Comparison of ENCODE assay signal across 28 mouse cellular contexts in genomic region chr6:115658802-115659201, GRCm38 (mm10). TPM values are rescaled to one million over a fixed set of nuclear protein-coding genes. Genes with fewer than 3 reads are reported as not detected.
DNase-seq lines count a peak whose midpoint lies in the region; ATAC-seq and TF ChIP-seq lines count a peak whose summit lies in the region.
"Had no signal": no experiment of that assay in that cellular context is flagged by ENCODE, and none has a peak within 500 bp of the region (broad histone marks: within the 10 kb centered on the region; RNA-seq: fewer than 3 reads in every experiment).

No protein-coding gene starts in this region.

- H3K4me2 ChIP-seq in forebrain, embryonic 13.5 days, result no peak overlapping the region
- H3K4me2 ChIP-seq in liver, embryonic 12.5 days, result peak overlapping the region; percentile 0; the same call in 1 of the 2 replicates
- H3K4me2 ChIP-seq: embryonic facial prominence, embryonic 15.5 days; heart, embryonic 15.5 days; hindbrain, embryonic 15.5 days; intestine, embryonic 15.5 days; limb, embryonic 15.5 days; midbrain, embryonic 12.5 days; neural tube, embryonic 15.5 days had no signal

- H3K9me3 ChIP-seq in forebrain, embryonic 13.5 days (replicated peaks), result no peaks in the 10 kb centered on the region
- H3K9me3 ChIP-seq in forebrain, embryonic 10.5 days, result no peaks in the 10 kb centered on the region
- no peaks in the 10 kb centered on the region for H3K9me3 ChIP-seq in MEL (replicated peaks; ENCODE audit: insufficient read depth, low read length)
- H3K9me3 ChIP-seq in liver, embryonic 12.5 days (replicated peaks), result no peaks in the 10 kb centered on the region
- H3K9me3 ChIP-seq: embryonic facial prominence, embryonic 15.5 days; heart, embryonic 15.5 days; hindbrain, embryonic 15.5 days; intestine, embryonic 15.5 days; limb, embryonic 15.5 days; midbrain, embryonic 12.5 days; neural tube, embryonic 15.5 days had no signal

- H3K27me3 ChIP-seq in forebrain, embryonic 13.5 days, result no peaks in the 10 kb centered on the region
- H3K27me3 ChIP-seq in forebrain, embryonic 10.5 days (ENCODE audit: poor library complexity, severe bottlenecking), result no peaks in the 10 kb centered on the region
- no peaks in the 10 kb centered on the region for H3K27me3 ChIP-seq in MEL (ENCODE audit: control insufficient read depth in 1 of 2, insufficient read depth in 2 of 2, low read length in 2 of 2)
- no peaks in the 10 kb centered on the region for H3K27me3 ChIP-seq in liver, embryonic 12.5 days (replicated peaks)
- H3K27me3 ChIP-seq: embryonic facial prominence, embryonic 15.5 days; heart, embryonic 15.5 days; hindbrain, embryonic 15.5 days; intestine, embryonic 15.5 days; limb, embryonic 15.5 days; midbrain, embryonic 12.5 days; neural tube, embryonic 15.5 days had no signal

- TF ChIP-seq POLR2A in MEL (IDR thresholded peaks at IDR 0.05; ENCODE audit: control insufficient read depth in 1 of 2, insufficient read depth in 1 of 2, low read depth in 1 of 2, low read length in 2 of 2, poor library complexity in 1 of 2), result no peak

- no peak for ATAC-seq in forebrain, embryonic 13.5 days
- peak; percentile 78 for ATAC-seq in liver, embryonic 12.5 days
- peak; percentile 76 for ATAC-seq in megakaryocyte progenitor cell, adult 5-6 weeks (replicated peaks; ENCODE audit: poor library complexity)
- ATAC-seq: activated CD4-positive, CD25-positive, alpha-beta regulatory T cell, adult 4 months; forebrain, postnatal 0 days; intestine, embryonic 15.5 days; lung, postnatal 0 days had no signal

- DNase-seq in forebrain, embryonic 10.5 days (ENCODE audit: extremely low spot score, low spot score), result no peak
- peak; percentile 66 for DNase-seq in MEL (ENCODE audit: low read depth, low spot score)
- no peak for DNase-seq in spleen, postnatal 14 days (ENCODE audit: low spot score in 2 of 2)
- no peak for DNase-seq in frontal cortex, postnatal 10 days (ENCODE audit: low spot score in 2 of 2)
- DNase-seq in T-cell, adult 2 months (ENCODE audit: low spot score), result no peak
- DNase-seq: adrenal gland, adult 8-10 months; cerebellum, adult 18-20 months; cerebellum, postnatal 25 days; forebrain, postnatal 0 days; gastrocnemius, postnatal 25 days; heart, postnatal 36 days; kidney, postnatal 4 days; layer of hippocampus, adult 9-11 months; left cerebral cortex, postnatal 4 days; right cerebral cortex, postnatal 14 days; spleen, adult 18-20 months had no signal

- no peak for TF ChIP-seq CTCF in MEL (IDR thresholded peaks at IDR 0.05 in 2 of 3, conservative IDR thresholded peaks at IDR 0.05 in 1 of 3; ENCODE audit: control insufficient read depth in 1 of 3, insufficient read depth in 1 of 3, low read depth in 2 of 3, low read length in 3 of 3, poor library complexity in 1 of 3, severe bottlenecking in 1 of 3)

- peak; percentile 73 to 79 for TF ChIP-seq EP300 in MEL (IDR thresholded peaks at IDR 0.05; ENCODE audit: low read depth in 1 of 2, low read length in 2 of 2)

- H3K4me1 ChIP-seq in forebrain, embryonic 13.5 days, result peaks cover 28% of the 10 kb centered on the region
- peaks cover 6% of the 10 kb centered on the region; the same call in 1 of the 2 replicates for H3K4me1 ChIP-seq in forebrain, embryonic 10.5 days
- H3K4me1 ChIP-seq in MEL (ENCODE audit: control insufficient read depth in 1 of 2, insufficient read depth in 2 of 2, low read length in 2 of 2), result peaks cover 33 to 42% of the 10 kb centered on the region in 2 experiments
- peaks cover 84% of the 10 kb centered on the region for H3K4me1 ChIP-seq in liver, embryonic 12.5 days
- H3K4me1 ChIP-seq: limb, embryonic 15.5 days had no signal

- 0 out of 2 replicates have a peak overlapping the region, but pooled peaks have one; percentile 35 for H3K27ac ChIP-seq in forebrain, embryonic 13.5 days
- H3K27ac ChIP-seq in forebrain, embryonic 10.5 days, result no peak overlapping the region
- peak overlapping the region; percentile 27 for H3K27ac ChIP-seq in MEL (ENCODE audit: control insufficient read depth, low read depth, low read length)
- peak overlapping the region; percentile 11 for H3K27ac ChIP-seq in liver, embryonic 12.5 days
- H3K27ac ChIP-seq: embryonic facial prominence, embryonic 15.5 days; heart, embryonic 15.5 days; hindbrain, embryonic 15.5 days; intestine, embryonic 15.5 days; limb, embryonic 15.5 days; midbrain, embryonic 12.5 days; neural tube, embryonic 15.5 days had no signal

- H3K79me2 ChIP-seq in MEL (ENCODE audit: control insufficient read depth, insufficient read depth, low read length, poor library complexity), result peaks cover 59% of the 10 kb centered on the region

- no peak for TF ChIP-seq RAD21 in MEL (IDR thresholded peaks at IDR 0.05; ENCODE audit: low read depth, low read length)

- H3K9ac ChIP-seq in forebrain, embryonic 13.5 days, result no peak overlapping the region
- no peak overlapping the region for H3K9ac ChIP-seq in MEL (ENCODE audit: control insufficient read depth, low read depth, low read length, poor library complexity, severe bottlenecking)
- H3K9ac ChIP-seq in liver, embryonic 12.5 days, result no peak overlapping the region
- H3K9ac ChIP-seq: embryonic facial prominence, embryonic 15.5 days; forebrain, postnatal 0 days; heart, embryonic 15.5 days; hindbrain, embryonic 15.5 days; intestine, embryonic 15.5 days; limb, embryonic 15.5 days; midbrain, embryonic 12.5 days; neural tube, embryonic 15.5 days had no signal

- no peak overlapping the region for H3K4me3 ChIP-seq in forebrain, embryonic 13.5 days
- no peak overlapping the region for H3K4me3 ChIP-seq in forebrain, embryonic 10.5 days
- H3K4me3 ChIP-seq in MEL (ENCODE audit: control insufficient read depth in 1 of 2, insufficient read depth in 1 of 2, low read depth in 2 of 2, low read length in 2 of 2), result no peak overlapping the region
- no peak overlapping the region for H3K4me3 ChIP-seq in liver, embryonic 12.5 days
- H3K4me3 ChIP-seq: embryonic facial prominence, embryonic 15.5 days; heart, embryonic 15.5 days; hindbrain, embryonic 15.5 days; intestine, embryonic 15.5 days; limb, embryonic 15.5 days; midbrain, embryonic 12.5 days; neural tube, embryonic 15.5 days had no signal

- peaks cover 10% of the 10 kb centered on the region for H3K36me3 ChIP-seq in forebrain, embryonic 13.5 days (ENCODE audit: poor library complexity, severe bottlenecking)
- H3K36me3 ChIP-seq in forebrain, embryonic 10.5 days (replicated peaks), result peaks cover 30% of the 10 kb centered on the region
- peaks cover 0 to 51% of the 10 kb centered on the region in 2 experiments; a peak in 3 of 4 replicates for H3K36me3 ChIP-seq in MEL (ENCODE audit: control insufficient read depth in 1 of 2, insufficient read depth in 2 of 2, low read length in 2 of 2)
- peaks cover 11% of the 10 kb centered on the region; the same call in 1 of the 2 replicates for H3K36me3 ChIP-seq in liver, embryonic 12.5 days
- H3K36me3 ChIP-seq: embryonic facial prominence, embryonic 15.5 days; heart, embryonic 15.5 days; hindbrain, embryonic 15.5 days; intestine, embryonic 15.5 days; limb, embryonic 15.5 days; neural tube, embryonic 15.5 days had no signal

TF ChIP-seq in MEL, 35 proteins besides CTCF, POLR2A, EP300 and RAD21:
- TF ChIP-seq ETS1 (IDR thresholded peaks at IDR 0.05; ENCODE audit: low read depth, low read length) (peak; percentile 92), SIN3A (IDR thresholded peaks at IDR 0.05; ENCODE audit: low read length) (peak; percentile 61; the same call in 1 of the 2 replicates), GATA1 (IDR thresholded peaks at IDR 0.05; ENCODE audit: low read depth, low read length) (peak; percentile 70), TCF12 (IDR thresholded peaks at IDR 0.05; ENCODE audit: low read depth, low read length) (peak; percentile 78), E2F4 (IDR thresholded peaks at IDR 0.05; ENCODE audit: borderline replicate concordance, low read depth, low read length) (no peak), USF2 (IDR thresholded peaks at IDR 0.05; ENCODE audit: borderline replicate concordance in 1 of 2, insufficient read depth in 1 of 2, low read depth in 1 of 2, low read length in 2 of 2) (no peak), MXI1 (IDR thresholded peaks at IDR 0.05; ENCODE audit: low read depth, low read length) (0 out of 2 replicates have a peak, but pooled peaks have one; percentile 35), BHLHE40 (IDR thresholded peaks at IDR 0.05; ENCODE audit: borderline replicate concordance, low read depth, low read length) (peak; percentile 79; the same call in 1 of the 2 replicates), RCOR1 (IDR thresholded peaks at IDR 0.05; ENCODE audit: low read depth, low read length) (peak; percentile 45; the same call in 1 of the 2 replicates), MYB (IDR thresholded peaks at IDR 0.05; ENCODE audit: low read depth, low read length) (0 out of 2 replicates have a peak, but pooled peaks have one; percentile 18), TAL1 (IDR thresholded peaks at IDR 0.05; ENCODE audit: low read length) (peak; percentile 9; the same call in 1 of the 2 replicates), MAFK (IDR thresholded peaks at IDR 0.05; ENCODE audit: borderline replicate concordance, low read depth, low read length) (0 out of 2 replicates have a peak, but pooled peaks have one; percentile 12), GABPA (IDR thresholded peaks at IDR 0.05; ENCODE audit: low read depth, low read length) (no peak), HCFC1 (IDR thresholded peaks at IDR 0.05; ENCODE audit: low read depth, low read length) (0 out of 2 replicates have a peak, but pooled peaks have one; percentile 14)

RNA-seq across cellular contexts. Expression of gene Raf1, which starts 17.6 kb away (rescaled TPM):
- polyA plus RNA-seq in forebrain, embryonic 13.5 days (2015; fragmentation: Nextera tagmentation; extraction: Ambion mirVana), result 137 and 156 TPM in 2 replicates
- polyA plus RNA-seq in forebrain, embryonic 10.5 days (2016; fragmentation: Nextera tagmentation; extraction: Ambion mirVana), result 119 and 121 TPM in 2 replicates
- 79.3 and 79.7 TPM in 2 replicates for total RNA-seq in MEL (2012; rRNA removed)
- polyA plus RNA-seq in MEL (2012; ENCODE audit: insufficient read depth in 1 of 2, insufficient read length in 2 of 2, low read depth in 1 of 2, low replicate concordance in 2 of 2, missing spikeins in 1 of 2), result 10 to 100 TPM in 1 of 2 experiments, not detected in 1; 80.7 TPM
- 52.4 and 53.2 TPM in 2 replicates for polyA plus RNA-seq in liver, embryonic 12.5 days (2016; fragmentation: Nextera tagmentation; extraction: Ambion mirVana)
- 95.4 and 118 TPM in 2 replicates for total RNA-seq in megakaryocyte progenitor cell, adult 5-6 weeks (2015)
- total RNA-seq in megakaryocyte progenitor cell, adult 5-6 weeks (2017), result 66.7 and 79.8 TPM in 2 replicates

RNA-seq across cellular contexts. Expression of gene Mkrn2, which starts 57.1 kb away (rescaled TPM):
- polyA plus RNA-seq in forebrain, embryonic 13.5 days (2015; fragmentation: Nextera tagmentation; extraction: Ambion mirVana), result 30.4 and 35.0 TPM in 2 replicates
- 27.5 and 29.3 TPM in 2 replicates for polyA plus RNA-seq in forebrain, embryonic 10.5 days (2016; fragmentation: Nextera tagmentation; extraction: Ambion mirVana)
- total RNA-seq in MEL (2012; rRNA removed), result 13.1 and 15.8 TPM in 2 replicates
- 10 to 100 TPM in 1 of 2 experiments, not detected in 1; 38.1 TPM for polyA plus RNA-seq in MEL (2012; ENCODE audit: insufficient read depth in 1 of 2, insufficient read length in 2 of 2, low read depth in 1 of 2, low replicate concordance in 2 of 2, missing spikeins in 1 of 2)
- 14.4 and 15.3 TPM in 2 replicates for polyA plus RNA-seq in liver, embryonic 12.5 days (2016; fragmentation: Nextera tagmentation; extraction: Ambion mirVana)
- 10.6 and 12.2 TPM in 2 replicates for total RNA-seq in megakaryocyte progenitor cell, adult 5-6 weeks (2015)
- total RNA-seq in megakaryocyte progenitor cell, adult 5-6 weeks (2017), result 13.5 and 27.0 TPM in 2 replicates
